Mouse (Mus musculus): Measurements from ENCODE around the gene Cx3cl1. TPM values are rescaled to one million over a fixed set of nuclear protein-coding genes. Genes with fewer than 3 reads are reported as not detected.

Cx3cl1 gene
- polyA plus RNA-seq, 1 experiment from 2014 or later, result 6.2 TPM

GRCm38 (mm10) chr8:94789256-94789955 lies 17.6 kb downstream of the Cx3cl1 start:
- H3K27ac ChIP-seq, result no peak overlapping the region
- no peaks in the 10 kb centered on the region for H3K9me3 ChIP-seq
- DNase-seq (ENCODE audit: low spot score), result peak; percentile 72
- no peaks in the 10 kb centered on the region for H3K36me3 ChIP-seq
- 79% methylated on average over 10 of the region's 10 CpGs for WGBS
- no peaks in the 10 kb centered on the region for H3K27me3 ChIP-seq (ENCODE audit: insufficient read depth, poor library complexity, severe bottlenecking)
- no peak overlapping the region for H3K4me3 ChIP-seq
- peaks cover 7% of the 10 kb centered on the region; the same call in 1 of the 2 replicates for H3K4me1 ChIP-seq

- Histone ChIP-seq H3K27ac (no peak overlapping the region), H3K9me3 (no peaks in the 10 kb centered on the region), H3K27me3 (ENCODE audit: insufficient read depth, poor library complexity, severe bottlenecking) (no peaks in the 10 kb centered on the region), H3K4me3 (no peak overlapping the region), H3K4me1 (no peaks in the 10 kb centered on the region), H3K36me3 (no peaks in the 10 kb centered on the region)
- no peak for DNase-seq (ENCODE audit: low spot score)
- 89% methylated on average over 4 of the region's 4 CpGs for WGBS
Observed at GRCm38 (mm10) chr8:94794368-94794767, 22.6 kb downstream of the Cx3cl1 start.

- H3K4me3 ChIP-seq, result no peak overlapping the region
- no peak overlapping the region for H3K27ac ChIP-seq
- WGBS, result 95% methylated on average over 2 of the region's 2 CpGs
- no peaks in the 10 kb centered on the region for H3K27me3 ChIP-seq (ENCODE audit: insufficient read depth, poor library complexity, severe bottlenecking)
- no peaks in the 10 kb centered on the region for H3K9me3 ChIP-seq
- H3K36me3 ChIP-seq, result no peaks in the 10 kb centered on the region
- no peaks in the 10 kb centered on the region for H3K4me1 ChIP-seq
- DNase-seq (ENCODE audit: low spot score), result no peak
Observed at GRCm38 (mm10) chr8:94794782-94795181, 23.0 kb downstream of the Cx3cl1 start.

GRCm38 (mm10) chr8:94800278-94800968 lies 28.6 kb downstream of the Cx3cl1 start:
- H3K9me3 ChIP-seq, result no peaks in the 10 kb centered on the region
- H3K4me1 ChIP-seq, result peaks cover 34% of the 10 kb centered on the region
- H3K36me3 ChIP-seq, result no peaks in the 10 kb centered on the region
- no peak overlapping the region for H3K4me3 ChIP-seq
- 51% methylated on average over 7 of the region's 7 CpGs for WGBS
- no peak overlapping the region for H3K27ac ChIP-seq
- DNase-seq (ENCODE audit: low spot score), result no peak
- H3K27me3 ChIP-seq (ENCODE audit: insufficient read depth, poor library complexity, severe bottlenecking), result 0 out of 2 replicates have a peak, but pooled peaks cover 3% of the 10 kb centered on the region

GRCm38 (mm10) chr8:94801293-94802095 lies 29.7 kb downstream of the Cx3cl1 start:
- 39% methylated on average over 14 of the region's 14 CpGs for WGBS
- Histone ChIP-seq H3K27ac (no peak overlapping the region), H3K9me3 (no peaks in the 10 kb centered on the region), H3K36me3 (no peaks in the 10 kb centered on the region), H3K4me3 (no peak overlapping the region), H3K27me3 (ENCODE audit: insufficient read depth, poor library complexity, severe bottlenecking) (0 out of 2 replicates have a peak, but pooled peaks cover 3% of the 10 kb centered on the region), H3K4me1 (peaks cover 34% of the 10 kb centered on the region)
- no peak for DNase-seq (ENCODE audit: low spot score)

GRCm38 (mm10) chr8:94802375-94802774 lies 30.6 kb downstream of the Cx3cl1 start:
- no peak overlapping the region for H3K27ac ChIP-seq
- peaks cover 37% of the 10 kb centered on the region for H3K4me1 ChIP-seq
- H3K27me3 ChIP-seq (ENCODE audit: insufficient read depth, poor library complexity, severe bottlenecking), result peaks cover 10% of the 10 kb centered on the region; the same call in 1 of the 2 replicates
- H3K36me3 ChIP-seq, result no peaks in the 10 kb centered on the region
- 41% methylated on average over 4 of the region's 4 CpGs for WGBS
- no peak for DNase-seq (ENCODE audit: low spot score)
- H3K4me3 ChIP-seq, result no peak overlapping the region
- H3K9me3 ChIP-seq, result no peaks in the 10 kb centered on the region

GRCm38 (mm10) chr8:94803551-94803950 lies 31.7 kb downstream of the Cx3cl1 start:
- WGBS, result 35% methylated on average over 6 of the region's 6 CpGs
- Histone ChIP-seq H3K36me3 (no peaks in the 10 kb centered on the region), H3K27ac (no peak overlapping the region), H3K4me3 (no peak overlapping the region), H3K9me3 (no peaks in the 10 kb centered on the region), H3K27me3 (ENCODE audit: insufficient read depth, poor library complexity, severe bottlenecking) (peaks cover 20% of the 10 kb centered on the region), H3K4me1 (peaks cover 40% of the 10 kb centered on the region)
- DNase-seq (ENCODE audit: low spot score), result no peak

- Histone ChIP-seq H3K9me3 (no peaks in the 10 kb centered on the region), H3K4me1 (peaks cover 43% of the 10 kb centered on the region), H3K4me3 (no peak overlapping the region), H3K36me3 (no peaks in the 10 kb centered on the region), H3K27ac (no peak overlapping the region), H3K27me3 (ENCODE audit: insufficient read depth, poor library complexity, severe bottlenecking) (peaks cover 25% of the 10 kb centered on the region)
- WGBS, result 61% methylated on average over 10 of the region's 10 CpGs
- no peak for DNase-seq (ENCODE audit: low spot score)
Observed at GRCm38 (mm10) chr8:94804546-94805340, 32.9 kb downstream of the Cx3cl1 start.

GRCm38 (mm10) chr8:94805811-94806210 lies 34.0 kb downstream of the Cx3cl1 start:
- H3K27ac ChIP-seq, result no peak overlapping the region
- peaks cover 48% of the 10 kb centered on the region for H3K4me1 ChIP-seq
- no peak overlapping the region for H3K4me3 ChIP-seq
- no peaks in the 10 kb centered on the region for H3K9me3 ChIP-seq
- 81% methylated on average over 4 of the region's 4 CpGs for WGBS
- peaks cover 25% of the 10 kb centered on the region for H3K27me3 ChIP-seq (ENCODE audit: insufficient read depth, poor library complexity, severe bottlenecking)
- DNase-seq (ENCODE audit: low spot score), result no peak
- H3K36me3 ChIP-seq, result no peaks in the 10 kb centered on the region

GRCm38 (mm10) chr8:94807506-94807905 lies 35.7 kb downstream of the Cx3cl1 start:
- Histone ChIP-seq H3K4me1 (peaks cover 36% of the 10 kb centered on the region), H3K9me3 (no peaks in the 10 kb centered on the region), H3K4me3 (no peak overlapping the region), H3K27ac (peak overlapping the region; percentile 6; the same call in 1 of the 2 replicates), H3K27me3 (ENCODE audit: insufficient read depth, poor library complexity, severe bottlenecking) (peaks cover 29% of the 10 kb centered on the region), H3K36me3 (no peaks in the 10 kb centered on the region)
- 65% methylated on average over 7 of the region's 7 CpGs for WGBS
- no peak for DNase-seq (ENCODE audit: low spot score)

GRCm38 (mm10) chr8:94808372-94808771 lies 36.6 kb downstream of the Cx3cl1 start:
- no peak overlapping the region for H3K27ac ChIP-seq
- H3K27me3 ChIP-seq (ENCODE audit: insufficient read depth, poor library complexity, severe bottlenecking), result peaks cover 29% of the 10 kb centered on the region
- WGBS, result 68% methylated on average over 6 of the region's 6 CpGs
- H3K4me1 ChIP-seq, result peaks cover 33% of the 10 kb centered on the region
- DNase-seq (ENCODE audit: low spot score), result no peak
- no peak overlapping the region for H3K4me3 ChIP-seq
- no peaks in the 10 kb centered on the region for H3K9me3 ChIP-seq
- no peaks in the 10 kb centered on the region for H3K36me3 ChIP-seq

- Histone ChIP-seq H3K4me3 (no peak within 1 kb of the TSS), H3K4me1 (peaks cover 22% of the 10 kb centered on the region), H3K36me3 (no peaks in the 10 kb centered on the region), H3K27ac (no peak within 1 kb of the TSS), H3K27me3 (ENCODE audit: insufficient read depth, poor library complexity, severe bottlenecking) (peaks cover 29% of the 10 kb centered on the region), H3K9me3 (no peaks in the 10 kb centered on the region)
- WGBS, result 16% methylated on average over 3 of the region's 3 CpGs
- DNase-seq (ENCODE audit: low spot score), result no peak
Observed at GRCm38 (mm10) chr8:94810153-94810552, 38.3 kb downstream of the Cx3cl1 start, which contains the start of gene Ccl17. Gene Ccl17, plus strand, starts transcription at chr8:94810453.
